Mouse (Mus musculus) right cerebral cortex, adult 2 months (tissue): ENCODE measurements around the gene Tns4.

Experiments
- DNase-seq, 2 experiments: peaks; one replicate each; pipeline ENCODE4 v3.0.0; 2021 to 2022; ENCODE audit warnings: low spot score in 2 of 2

Gene Tns4

DNA sequence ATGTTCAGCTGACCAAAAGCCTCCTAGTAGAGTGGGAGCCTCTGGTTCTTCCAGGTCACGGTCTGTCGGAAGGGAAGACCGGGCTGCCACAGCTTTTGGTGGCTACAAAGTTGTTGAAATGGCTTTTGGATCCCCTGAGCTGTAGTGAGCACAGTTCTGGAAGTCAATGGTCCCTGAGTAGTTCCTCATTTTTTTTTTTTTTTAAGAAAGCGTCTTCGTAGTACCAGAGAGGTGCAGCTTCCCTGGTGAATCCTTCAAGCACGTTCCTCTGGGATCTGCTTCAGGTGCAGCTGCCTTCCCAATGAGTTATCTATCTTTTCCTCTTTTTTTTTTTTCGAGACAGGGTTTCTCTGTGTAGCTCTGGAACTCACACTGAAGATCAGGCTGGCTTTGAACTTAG, 4.6 kb upstream of the Tns4 start:
- no peak for DNase-seq

DNA sequence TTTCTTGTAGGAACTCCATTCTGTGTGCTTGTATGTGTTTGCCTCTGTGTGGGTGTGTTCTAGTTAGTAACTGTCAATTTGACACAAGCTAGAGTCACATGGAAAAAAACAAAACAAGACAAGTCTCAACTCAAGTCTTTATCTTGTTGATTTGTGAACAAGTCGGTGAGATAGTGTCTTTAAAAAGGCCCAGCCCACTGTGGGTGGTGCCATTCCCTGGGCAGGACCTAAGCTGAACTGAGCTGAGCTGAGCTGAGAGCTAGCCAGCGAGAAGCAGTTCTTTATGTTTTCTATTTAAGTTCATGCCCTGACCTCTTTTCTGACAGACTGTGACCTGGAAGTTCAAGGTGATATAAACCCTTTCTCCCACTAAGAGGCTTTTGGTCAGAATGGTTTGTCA, 2.6 kb upstream of the Tns4 start:
- DNase-seq, result no peak

DNA sequence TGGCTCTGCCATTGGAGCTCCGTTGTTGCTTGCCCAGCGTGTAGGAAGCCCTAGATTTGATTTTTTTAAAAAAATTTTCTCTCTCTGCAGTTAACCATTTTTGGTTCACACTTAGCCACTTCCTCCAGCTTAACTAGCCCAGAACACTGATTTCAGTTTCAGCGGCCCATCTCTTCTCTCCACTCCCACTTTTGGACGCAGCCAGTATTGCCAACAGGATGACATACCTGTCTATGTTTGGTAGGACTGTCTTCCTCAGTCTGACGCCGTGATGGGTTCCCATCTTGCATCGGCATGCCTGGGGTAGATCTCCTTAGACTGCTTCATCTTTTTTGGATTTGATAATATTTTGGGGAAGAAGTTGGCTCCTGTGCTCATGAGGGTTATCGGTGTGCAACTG, 1.3 kb upstream of the Tns4 start:
- DNase-seq, result no peak

DNA sequence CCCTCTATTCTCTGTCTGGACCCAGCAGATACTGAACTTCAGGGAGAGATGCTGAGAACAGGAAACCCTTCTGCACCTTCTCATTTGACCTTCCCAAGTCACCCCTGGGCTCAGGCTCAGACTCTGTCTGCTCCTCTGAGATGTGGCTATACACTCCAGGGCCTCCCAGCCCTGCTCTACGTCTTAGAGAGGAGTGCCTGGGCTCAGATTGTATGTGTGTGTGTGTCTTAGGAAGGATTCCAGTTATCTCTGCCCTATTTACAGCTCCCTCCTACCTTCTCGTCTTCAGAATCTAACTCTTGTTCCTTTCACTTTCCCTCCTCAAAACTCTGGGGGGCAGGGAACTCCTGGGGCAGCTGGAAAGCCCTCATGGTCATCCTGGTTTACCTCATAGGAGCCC, 620 bp downstream of the Tns4 start:
- no peak for DNase-seq

DNA sequence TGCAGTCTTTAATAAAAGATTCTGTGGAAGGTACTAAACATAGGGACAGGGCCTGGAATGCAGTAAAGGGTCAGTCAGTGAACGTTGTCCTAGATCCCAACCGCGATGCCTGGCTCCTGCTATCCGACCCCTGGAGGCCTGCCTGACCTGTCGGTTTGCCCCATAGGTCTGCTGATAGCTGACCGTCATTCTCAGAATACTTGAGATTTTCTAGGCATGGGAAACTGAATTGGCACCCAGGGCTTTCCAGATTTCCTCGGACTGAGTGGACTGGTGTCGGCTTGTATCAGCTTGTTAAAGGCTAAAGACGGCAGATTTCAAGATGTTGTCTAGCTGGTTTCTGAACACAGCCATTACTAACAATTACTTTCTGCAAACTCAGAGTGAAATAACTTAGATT, 4.7 kb downstream of the Tns4 start:
- DNase-seq, result no peak

DNA sequence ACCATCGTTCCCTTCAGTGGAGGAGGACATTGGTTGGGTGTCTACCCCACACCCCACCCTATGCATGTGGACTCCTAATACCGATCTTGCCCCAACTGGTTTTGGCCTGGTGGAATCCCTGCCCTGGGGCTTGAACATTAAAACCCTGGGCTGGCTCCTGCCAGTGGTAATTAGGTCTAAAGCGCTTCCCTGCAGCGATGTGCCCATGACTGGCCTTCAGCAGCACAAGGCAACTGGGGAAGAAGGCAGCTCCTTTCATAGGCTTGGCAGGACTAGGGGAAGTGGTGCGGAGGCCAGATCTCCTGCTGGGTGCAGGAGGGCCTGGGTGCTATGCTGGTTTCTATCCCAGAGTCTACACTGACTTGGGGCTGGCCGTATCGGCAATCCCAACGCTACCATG, 5.6 kb downstream of the Tns4 start:
- no peak for DNase-seq

DNA sequence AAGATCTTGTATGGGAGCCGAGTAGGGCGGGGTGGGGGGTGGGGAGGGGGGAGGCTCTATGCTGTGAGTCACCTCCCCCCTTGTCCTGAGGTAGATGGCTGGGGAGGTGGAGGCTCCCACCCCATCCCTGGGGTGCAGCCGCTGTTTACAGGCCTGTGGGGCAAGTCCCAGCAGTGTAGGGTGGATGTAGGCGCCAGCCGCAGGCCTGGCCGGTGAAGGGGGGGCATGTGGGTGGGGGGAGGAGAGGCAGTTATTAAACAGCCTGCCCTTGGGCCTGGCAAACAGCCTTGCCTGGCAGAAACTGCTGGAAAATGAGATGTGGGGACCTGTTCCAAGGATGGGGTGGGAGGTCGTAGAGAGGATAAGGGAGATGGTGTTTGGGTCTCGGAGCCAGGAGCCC, 7.0 kb downstream of the Tns4 start:
- no peak for DNase-seq

DNA sequence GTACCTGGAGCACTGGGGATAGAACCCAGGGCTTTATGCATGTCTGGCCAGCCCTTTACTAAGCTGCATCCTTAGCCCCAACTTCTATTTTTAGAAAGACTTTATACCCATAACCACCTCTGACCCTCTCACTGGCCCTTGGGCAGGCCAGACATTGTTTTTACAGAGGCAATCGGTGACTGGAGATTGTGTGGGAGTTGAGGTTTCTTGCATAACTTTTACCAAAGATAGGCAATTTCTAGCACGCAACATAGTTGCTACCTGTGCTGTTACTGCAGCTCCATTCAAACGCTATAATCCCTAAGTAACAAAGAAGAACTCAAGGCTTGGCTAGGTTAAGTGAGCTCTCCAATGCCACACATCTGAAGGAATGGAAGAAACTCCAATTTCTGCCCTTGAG, 7.5 kb downstream of the Tns4 start:
- DNase-seq, result no peak

DNA sequence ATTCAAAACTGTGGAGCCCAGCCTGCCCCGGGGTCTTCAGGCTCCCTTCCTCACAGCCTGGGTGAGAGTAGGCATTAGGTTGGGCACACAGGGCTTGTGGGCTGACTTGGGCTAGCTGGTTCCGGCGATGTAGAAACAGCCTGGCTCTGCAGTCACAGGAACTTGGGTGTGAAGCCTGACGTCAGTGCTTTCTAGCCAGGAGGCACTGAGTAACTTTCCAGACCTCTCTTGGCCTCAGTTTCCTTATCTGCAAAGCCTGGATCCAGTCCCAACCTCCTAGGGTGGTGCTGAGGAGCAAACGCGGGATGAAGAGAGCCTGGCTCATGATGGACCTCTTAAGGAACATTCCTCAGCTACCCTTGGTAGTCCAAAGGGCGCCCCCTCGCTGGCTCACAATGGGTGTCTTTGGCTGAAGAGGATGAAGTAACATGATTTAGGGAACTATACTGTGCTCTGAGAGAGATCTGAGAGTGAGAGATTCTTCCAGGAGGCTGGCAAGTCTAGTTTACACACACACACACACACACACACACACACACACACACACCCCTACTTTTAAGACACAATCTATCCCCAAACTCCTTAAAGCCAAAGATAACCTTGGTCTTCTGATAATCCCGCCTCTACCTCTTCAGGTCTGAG, 8.1 kb downstream of the Tns4 start:
- no peak for DNase-seq

DNA sequence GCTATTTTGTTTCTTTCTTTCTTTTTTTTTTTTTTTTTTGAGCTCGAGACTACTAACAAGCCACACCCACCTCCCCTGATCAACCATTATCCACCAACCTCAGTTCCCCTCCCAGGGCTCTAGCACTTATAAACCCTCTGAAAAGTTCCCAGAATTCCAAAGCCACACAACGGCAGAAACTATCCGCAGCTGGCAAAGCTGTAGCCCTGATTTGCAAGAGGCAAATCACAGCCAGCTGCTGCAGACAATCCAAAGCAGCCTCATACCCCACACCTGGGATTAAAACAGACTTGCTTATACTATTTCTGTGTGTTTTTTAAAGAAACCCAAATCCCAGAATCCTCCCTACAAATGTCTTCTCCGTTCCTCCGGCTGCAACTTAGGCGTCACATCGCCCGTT, 11.2 kb downstream of the Tns4 start:
- DNase-seq, result no peak

DNA sequence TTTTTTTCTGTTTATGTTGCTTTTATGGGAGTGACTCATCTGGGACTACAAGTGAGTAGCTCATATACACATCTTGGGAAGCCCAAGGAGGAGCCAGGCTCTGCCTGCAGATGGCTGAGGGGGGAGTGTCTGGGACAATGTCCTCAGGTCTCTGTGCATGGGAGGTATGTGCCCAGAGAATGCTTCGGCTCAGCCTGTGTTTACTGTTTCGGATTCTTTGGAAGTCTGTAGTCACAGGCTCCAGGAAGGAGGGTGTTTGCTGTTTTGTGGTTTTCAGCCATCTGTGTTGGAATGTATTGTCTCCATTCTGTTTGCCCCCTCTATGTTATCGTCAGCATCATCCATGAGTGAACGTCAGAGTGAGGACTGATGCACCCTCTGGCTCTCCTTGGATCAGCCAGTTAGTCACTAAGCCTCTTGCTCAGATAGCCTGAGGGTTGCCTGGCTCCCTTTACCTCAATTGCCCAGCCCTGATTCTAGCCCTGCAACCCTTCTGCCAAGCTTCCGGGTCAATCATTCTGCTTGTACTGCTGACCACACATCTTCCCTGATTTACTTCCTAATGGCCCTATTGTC, 12.3 kb downstream of the Tns4 start:
- DNase-seq, result no peak

DNA sequence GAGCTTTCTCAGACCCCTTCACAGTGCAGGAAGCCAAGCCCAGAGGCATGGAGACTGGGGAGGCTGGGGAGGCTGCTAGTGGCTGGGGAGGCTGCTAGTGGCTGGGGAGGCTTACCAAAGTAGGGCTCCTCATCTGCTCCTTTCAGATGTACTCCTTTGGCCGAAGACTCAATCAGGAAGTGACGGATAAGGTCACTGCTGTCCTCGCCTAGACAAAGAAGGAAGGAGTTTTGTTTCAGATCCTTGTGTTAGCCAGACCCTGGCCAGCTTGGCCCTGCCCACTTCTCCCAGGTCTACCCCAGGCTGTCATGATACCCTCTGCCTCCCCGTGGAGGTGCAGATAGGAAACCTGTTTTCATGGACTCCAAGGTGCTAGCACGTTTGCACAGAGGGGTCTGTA, 15.3 kb downstream of the Tns4 start:
- DNase-seq, result no peak

DNA sequence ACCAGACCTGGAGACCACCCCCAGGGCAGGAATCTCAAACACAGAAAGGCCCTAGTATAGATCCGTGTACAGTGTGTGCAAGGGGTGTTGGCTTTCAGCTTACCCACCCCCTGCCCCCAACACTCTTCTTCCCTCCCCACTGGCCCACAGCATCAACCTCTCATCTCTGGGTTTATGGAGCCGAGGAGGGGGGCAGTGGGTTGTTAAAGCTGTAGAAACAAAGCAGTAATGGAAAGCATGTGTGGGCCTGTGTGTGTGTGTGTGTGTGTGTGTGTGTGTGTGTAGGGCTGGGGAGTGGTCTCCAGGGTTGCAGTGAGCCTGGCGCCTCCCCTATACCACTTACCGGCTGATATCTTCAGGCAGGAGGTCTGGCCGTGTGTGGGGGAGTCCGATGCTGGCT, 17.2 kb downstream of the Tns4 start:
- DNase-seq, result no peak

DNA sequence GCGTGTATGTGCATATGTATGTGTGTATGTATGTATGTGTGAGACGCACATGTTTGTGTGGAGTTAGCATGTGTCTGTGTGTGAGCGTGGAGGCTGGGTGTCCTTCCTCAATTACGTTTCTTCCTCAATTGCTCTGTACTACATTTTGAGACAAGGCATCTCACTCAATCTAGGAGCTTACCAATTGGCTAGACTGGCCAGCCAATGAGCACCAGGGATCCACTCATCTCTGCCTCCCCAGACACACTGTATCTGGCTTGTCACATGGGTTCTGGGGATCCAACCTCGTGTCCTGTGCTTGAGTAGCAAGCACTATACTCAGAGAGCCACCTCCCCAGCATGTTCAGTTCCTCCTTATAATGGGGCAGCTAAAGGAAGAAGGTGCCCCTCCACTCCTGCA, 20.7 kb downstream of the Tns4 start:
- no peak for DNase-seq

DNA sequence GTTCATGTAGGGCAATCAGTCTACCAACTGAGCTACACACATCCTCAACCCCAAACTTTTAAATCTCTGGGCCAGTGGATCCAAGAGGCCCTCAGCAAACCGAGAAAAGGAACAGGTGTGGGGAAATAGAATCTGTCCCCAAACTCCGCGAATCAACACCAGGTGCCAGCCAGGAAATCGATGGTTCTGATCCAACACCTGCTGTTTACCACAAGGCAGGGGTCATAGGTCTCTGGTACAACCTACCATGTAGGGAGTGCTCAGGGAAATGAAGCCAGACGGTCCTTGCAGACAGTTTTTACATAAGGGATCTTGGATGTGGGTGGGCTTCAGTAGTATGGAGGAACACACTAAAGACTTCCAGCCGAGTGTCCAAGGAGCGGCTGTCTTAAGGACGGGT, 21.5 kb downstream of the Tns4 start:
- no peak for DNase-seq

DNA sequence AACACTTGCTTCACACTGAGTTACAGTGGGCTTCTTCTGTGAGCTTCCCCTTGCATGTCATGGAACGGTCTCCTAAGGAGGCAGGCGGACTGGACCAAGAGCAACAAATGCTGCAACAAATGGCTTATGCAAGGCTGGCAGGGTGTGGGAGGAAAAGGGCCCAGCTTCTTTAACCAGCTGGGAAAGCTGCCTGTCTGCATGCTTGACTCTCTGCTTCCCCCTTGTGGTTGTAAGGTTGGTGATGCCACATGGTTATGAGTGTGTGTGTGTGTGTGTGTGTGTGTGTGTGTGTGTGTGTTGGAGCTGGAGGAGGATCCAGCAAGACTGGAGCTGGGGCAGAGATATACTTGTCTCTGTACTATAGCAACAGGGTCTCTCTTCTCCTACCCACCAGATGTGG, 23.1 kb downstream of the Tns4 start:
- peak; percentile 84 to 85 for DNase-seq

DNA sequence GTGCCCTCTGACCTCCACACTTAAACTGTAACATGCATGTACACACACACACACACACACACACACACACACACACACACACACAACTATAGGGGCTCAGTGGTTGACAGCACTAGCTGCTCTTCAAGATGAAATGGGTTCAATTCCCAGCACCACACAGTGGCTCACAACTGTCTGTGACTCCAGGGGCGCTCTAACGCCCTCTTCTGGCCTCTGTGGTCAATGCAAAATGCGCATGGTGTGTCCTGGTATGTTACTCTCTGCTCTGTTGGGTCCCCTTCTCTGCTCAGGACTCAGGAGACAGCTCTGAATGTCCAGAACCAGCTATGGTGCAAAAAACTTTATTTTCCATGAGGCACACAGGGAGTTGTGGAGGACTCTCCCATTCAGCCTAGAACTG, 23.8 kb downstream of the Tns4 start:
- DNase-seq, result no peak

DNA sequence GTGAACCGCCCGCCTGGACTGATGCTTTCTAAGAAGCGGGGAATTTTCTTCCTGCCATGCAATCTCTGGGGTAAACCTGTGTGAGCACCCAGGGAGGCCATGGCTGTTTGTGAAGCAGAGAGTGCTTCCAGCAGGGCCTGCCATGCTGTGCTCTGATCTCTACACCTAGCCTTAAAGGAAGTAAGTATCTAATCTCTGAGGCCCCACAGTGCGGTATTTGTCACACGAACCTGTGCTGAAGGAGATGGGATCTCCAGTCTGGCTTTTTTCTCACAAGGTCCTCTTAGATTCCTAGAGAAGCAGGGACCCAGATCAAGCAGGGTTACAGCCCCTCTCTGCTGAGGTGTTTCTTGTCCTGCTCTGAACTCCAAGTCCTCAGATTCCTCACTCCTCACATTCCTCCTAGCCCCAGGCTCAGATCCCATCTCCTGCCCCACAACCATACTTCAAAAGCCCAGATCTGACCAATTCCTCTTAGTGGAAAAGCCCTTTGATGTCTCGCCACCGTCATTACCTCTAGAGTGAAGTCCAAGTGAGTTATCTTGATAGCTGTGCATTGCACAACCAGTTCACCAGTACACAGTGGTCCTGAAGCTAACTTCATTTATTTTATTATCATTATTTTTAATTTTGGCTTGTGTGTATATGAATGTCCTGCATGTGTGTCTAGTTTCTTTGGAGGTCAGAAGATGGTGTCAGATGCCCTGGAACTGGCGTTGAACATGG, 25.5 kb downstream of the Tns4 start:
- DNase-seq, result no peak

DNA sequence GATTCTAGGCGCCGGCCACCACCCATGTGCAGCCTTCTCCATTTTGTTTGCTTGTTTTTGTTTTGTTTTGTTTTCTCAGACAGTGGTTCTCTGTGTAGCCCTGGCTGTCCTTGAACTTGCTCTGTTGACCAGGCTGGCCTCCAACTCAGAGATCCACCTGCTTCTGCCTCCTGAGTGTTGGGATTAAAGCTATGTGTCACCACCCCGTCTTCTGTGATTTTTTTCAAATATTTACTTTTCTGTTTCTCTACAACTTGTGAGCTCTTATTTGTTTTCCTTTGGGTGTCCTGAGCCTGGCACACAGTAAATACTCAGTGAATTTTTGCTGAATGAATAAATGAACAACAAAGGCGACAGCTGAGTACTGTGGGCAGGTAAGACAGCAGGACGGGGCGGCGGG, 26.4 kb downstream of the Tns4 start:
- no peak for DNase-seq

DNA sequence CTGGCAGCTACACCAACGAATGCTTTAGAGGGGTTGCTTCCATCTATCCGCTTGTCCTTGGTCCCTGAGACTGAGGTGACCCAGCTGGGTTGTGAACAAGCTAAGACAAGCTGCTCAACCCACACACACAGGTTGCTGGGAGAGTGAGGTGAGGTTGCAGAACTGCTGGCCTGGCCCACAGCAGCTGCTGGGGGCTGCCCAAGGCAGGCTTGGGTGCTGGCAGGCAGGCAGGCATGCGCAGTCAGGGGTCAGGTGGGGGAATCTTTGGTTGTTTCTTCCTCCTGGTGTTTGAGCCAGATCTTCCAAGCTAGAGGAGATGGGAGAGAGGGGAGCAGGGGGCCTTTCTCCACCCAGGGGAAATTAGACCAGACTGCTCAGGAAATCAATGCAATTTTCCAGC, 28.7 kb downstream of the Tns4 start:
- DNase-seq, result no peak

DNA sequence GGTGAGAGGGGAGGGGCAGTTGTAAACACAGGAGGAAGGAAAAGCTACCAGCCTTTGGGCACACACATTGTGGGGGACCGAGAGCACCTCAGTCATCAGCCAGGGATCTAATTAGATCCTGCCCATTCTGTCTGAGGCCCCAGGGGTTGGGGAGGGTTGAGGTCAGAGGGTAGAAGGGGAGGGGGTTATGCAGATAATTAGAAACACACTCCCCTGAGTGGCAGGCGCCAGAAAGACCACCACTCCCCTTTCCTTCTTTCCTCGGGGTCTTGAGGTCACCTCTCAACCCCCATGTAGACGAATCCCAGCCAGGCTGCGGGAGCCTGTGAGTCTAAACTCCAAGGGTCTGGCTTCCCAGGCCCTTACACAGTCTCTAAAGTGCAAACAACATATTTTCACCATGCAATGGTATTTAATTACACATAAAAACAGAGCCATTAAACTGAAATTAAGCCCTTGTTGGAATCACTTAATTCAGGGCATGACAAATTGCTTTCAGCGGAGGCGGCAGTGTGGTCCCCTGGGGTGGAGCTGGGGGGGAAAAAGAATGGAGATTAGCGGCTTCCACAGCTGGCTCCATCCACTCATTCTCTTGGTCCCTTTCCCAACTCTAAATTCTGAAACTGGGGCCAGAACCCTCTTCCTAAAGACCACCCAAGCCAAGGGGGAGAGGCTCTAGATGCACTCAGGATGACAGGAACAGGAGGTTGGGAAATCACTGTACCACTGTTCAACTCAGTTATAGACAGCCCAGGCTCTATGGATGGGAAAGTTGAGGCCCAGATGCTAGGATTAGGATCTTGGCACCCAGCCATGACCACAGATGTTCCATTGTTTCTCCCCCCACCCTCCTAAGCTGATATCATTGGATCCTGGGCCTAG, 33.3 kb downstream of the Tns4 start:
- DNase-seq, result no peak

DNA sequence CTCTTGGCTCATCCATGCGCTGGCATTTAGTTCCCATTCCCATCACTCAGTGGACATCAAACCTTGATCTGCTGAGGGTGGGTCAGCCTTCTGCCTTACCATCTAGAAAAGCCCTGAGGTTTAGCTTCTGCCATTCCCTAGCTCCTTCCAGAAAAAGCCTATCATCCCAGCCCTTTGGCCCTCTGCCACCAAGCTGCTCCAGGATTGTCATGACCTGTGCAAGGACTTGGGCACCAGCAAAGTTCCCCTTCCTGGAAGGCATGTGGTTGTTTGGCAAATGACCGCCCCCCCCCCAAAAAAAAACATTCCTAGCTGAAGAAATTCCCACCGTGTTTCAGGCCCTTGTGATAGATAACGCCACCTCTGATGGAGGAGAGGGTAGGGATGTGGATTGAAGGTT, 34.0 kb downstream of the Tns4 start:
- DNase-seq, result no peak

DNA sequence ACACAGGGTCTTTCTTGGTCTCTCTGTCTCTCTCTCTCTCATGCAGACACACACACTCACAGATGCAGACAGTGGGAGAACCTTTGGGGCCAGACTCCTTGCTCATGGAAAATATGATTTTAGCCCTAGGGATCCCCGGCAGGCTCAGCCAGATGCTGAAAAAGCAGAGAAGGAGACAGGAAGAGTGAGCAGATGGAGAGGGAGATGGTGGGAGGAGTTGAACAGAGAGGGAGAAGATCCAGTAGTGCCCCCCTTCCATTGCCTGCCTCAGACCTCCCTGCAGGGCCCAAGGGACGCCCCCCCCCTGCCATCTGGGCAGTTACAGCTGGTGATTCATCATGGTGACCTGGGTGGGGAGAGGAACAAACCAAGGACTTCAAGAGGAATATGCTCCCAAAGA, 41.5 kb downstream of the Tns4 start:
- DNase-seq, result peak in 1 of 2 experiments; percentile 16
